Mouse (Mus musculus) heart, embryonic 10.5 days (tissue): ENCODE measurements around the gene Sfmbt2. TPM values are rescaled to one million over a fixed set of nuclear protein-coding genes. Genes with fewer than 3 reads are reported as not detected.

Experiments used
- DNase-seq: peaks from one replicate; pipeline ENCODE4 v3.0.0-alpha.2; 2017; ENCODE audit warnings: low spot score
- H3K27ac ChIP-seq: fragments of 300-500 bp; sonication (generic); 2 replicates; pipeline ENCODE4 v1.5.1; 2016; ENCODE audit warnings: mild to moderate bottlenecking
- H3K27me3 ChIP-seq: fragments of 300-500 bp; sonication (generic); 2 replicates; pipeline ENCODE4 v1.6.1; 2016; ENCODE audit warnings: mild to moderate bottlenecking; ENCODE audit not compliant: poor library complexity, insufficient read depth, severe bottlenecking
- H3K36me3 ChIP-seq: fragments of 300-500 bp; sonication (generic); 2 replicates; pipeline ENCODE4 v1.6.1; 2016; ENCODE audit warnings: mild to moderate bottlenecking, moderate library complexity
- H3K4me1 ChIP-seq: fragments of 300-500 bp; sonication (generic); 2 replicates; pipeline ENCODE4 v1.6.1; 2016; ENCODE audit warnings: mild to moderate bottlenecking
- H3K4me3 ChIP-seq: fragments of 300-500 bp; sonication (generic); 2 replicates; pipeline ENCODE4 v1.5.1; 2016; ENCODE audit warnings: mild to moderate bottlenecking, moderate library complexity
- H3K9me3 ChIP-seq: fragments of 300-500 bp; sonication (generic); 2 replicates; pipeline ENCODE4 v1.6.1; 2016; ENCODE audit warnings: mild to moderate bottlenecking, moderate library complexity
- WGBS: fragments of 180-500 bp; shearing (Covaris S2); methylation state at CpG from one replicate; pipeline ENCODE4 v1.1.7; 2016; 5-methylcytosine and 5-hydroxymethylcytosine counted together
- polyA plus RNA-seq: library from polyadenylated mRNA; unstranded; fragments of >200 nt; fragmentation: Nextera tagmentation; extraction: Ambion mirVana; gene quantifications from 2 replicates; pipeline ENCODE4 v1.2.1, GENCODE M21; 2016

Sfmbt2 gene
- polyA plus RNA-seq, 1 experiment from 2014 or later = 2.2 TPM

GRCm38 (mm10) chr2:10374207-10375023 is 4.1 kb downstream of the Sfmbt2 start:
- under 1% methylated on average over 34 of the region's 34 CpGs for WGBS
- 0 out of 2 replicates have a peak overlapping the region, but pooled peaks have one; percentile 4 for H3K27ac ChIP-seq
- no peaks in the 10 kb centered on the region for H3K9me3 ChIP-seq
- no peak for DNase-seq
- peaks cover 20% of the 10 kb centered on the region for H3K4me1 ChIP-seq
- H3K36me3 ChIP-seq = no peaks in the 10 kb centered on the region
- peak overlapping the region; percentile 73 for H3K4me3 ChIP-seq
- H3K27me3 ChIP-seq = peaks cover 56% of the 10 kb centered on the region

DNA sequence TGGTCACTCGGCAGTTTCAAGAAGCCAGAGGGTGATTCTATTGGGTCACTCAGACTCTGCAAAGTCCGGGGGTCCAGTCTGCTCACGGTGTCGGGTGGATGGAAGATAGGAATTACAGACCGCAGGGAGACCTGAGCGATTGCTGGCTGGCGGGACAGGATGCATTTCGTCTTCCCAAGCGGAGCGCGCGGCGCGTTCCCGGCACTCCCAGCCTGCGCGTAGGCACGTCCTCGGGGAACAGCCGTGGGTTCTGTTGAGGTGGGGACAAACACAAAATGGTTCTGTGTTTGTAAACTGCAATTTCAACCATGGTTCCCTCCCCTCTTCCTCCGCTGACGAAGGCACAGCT is 4.7 kb downstream of the Sfmbt2 start:
- Histone ChIP-seq H3K4me1 (peaks cover 20% of the 10 kb centered on the region), H3K27me3 (peaks cover 50% of the 10 kb centered on the region), H3K4me3 (peak overlapping the region; percentile 73), H3K27ac (peak overlapping the region; percentile 4; the same call in 1 of the 2 replicates), H3K9me3 (no peaks in the 10 kb centered on the region), H3K36me3 (no peaks in the 10 kb centered on the region)
- peak; percentile 76 for DNase-seq
- under 1% methylated on average over 22 of the region's 22 CpGs for WGBS

DNA sequence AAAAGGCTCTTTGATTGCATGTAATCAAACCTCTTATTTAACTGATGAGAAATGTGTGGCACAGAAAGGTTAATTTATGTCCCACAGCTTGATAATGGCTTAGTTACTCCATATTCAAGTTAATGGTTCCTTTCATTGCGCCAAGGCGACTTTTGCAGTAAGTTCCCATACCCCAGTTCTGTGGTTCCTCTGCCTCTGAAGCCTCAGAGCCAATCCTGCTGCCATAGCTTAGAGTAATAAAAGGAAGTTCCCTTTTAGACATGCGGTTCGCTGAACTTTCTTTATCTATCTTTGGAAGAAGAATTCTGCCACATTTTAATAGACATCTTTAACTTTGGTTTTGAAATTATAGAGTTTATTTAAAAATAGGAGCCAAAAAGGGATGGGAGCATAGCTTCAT is 19.7 kb downstream of the Sfmbt2 start:
- Histone ChIP-seq H3K36me3 (no peaks in the 10 kb centered on the region), H3K27me3 (no peaks in the 10 kb centered on the region), H3K4me3 (no peak overlapping the region), H3K4me1 (no peaks in the 10 kb centered on the region), H3K9me3 (no peaks in the 10 kb centered on the region), H3K27ac (no peak overlapping the region)
- WGBS = 88% methylated on average over 4 of the region's 4 CpGs
- no peak for DNase-seq

- Histone ChIP-seq H3K9me3 (no peaks in the 10 kb centered on the region), H3K4me3 (no peak overlapping the region)
- 39% methylated on average over 7 of the region's 7 CpGs for WGBS
Observed at GRCm38 (mm10) chr2:10390791-10391190, 20.5 kb downstream of the Sfmbt2 start.

DNA sequence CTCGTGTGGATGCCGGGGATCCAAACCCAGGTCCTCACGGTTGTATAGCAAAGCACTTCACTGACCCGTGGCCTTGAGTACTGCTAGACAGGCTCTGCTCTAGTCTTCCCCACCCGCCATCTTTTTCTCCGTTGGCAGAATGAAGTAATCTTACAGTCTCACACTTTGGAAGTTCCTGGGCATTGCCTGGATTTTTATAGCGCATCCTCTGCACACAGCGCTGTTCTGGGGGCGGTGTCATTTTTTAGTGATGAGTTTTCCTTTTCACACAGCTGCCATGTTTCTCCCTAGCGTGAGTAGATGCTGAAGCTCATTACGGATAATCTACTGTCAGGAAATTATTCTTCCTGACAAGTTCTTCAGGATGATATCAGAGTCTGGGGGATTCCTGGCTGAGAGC is 24.8 kb downstream of the Sfmbt2 start:
- Histone ChIP-seq H3K27me3 (no peaks in the 10 kb centered on the region), H3K9me3 (no peaks in the 10 kb centered on the region), H3K4me3 (no peak overlapping the region), H3K27ac (no peak overlapping the region), H3K36me3 (no peaks in the 10 kb centered on the region), H3K4me1 (no peaks in the 10 kb centered on the region)
- DNase-seq = no peak
- WGBS = 91% methylated on average over 11 of the region's 11 CpGs

More at GRCm38 (mm10) chr2:10390791-10391190, 20.5 kb downstream of the Sfmbt2 start:
- Histone ChIP-seq H3K27me3 (no peaks in the 10 kb centered on the region), H3K27ac (no peak overlapping the region), H3K36me3 (no peaks in the 10 kb centered on the region), H3K4me1 (no peaks in the 10 kb centered on the region)
- DNase-seq = no peak

- H3K9me3 ChIP-seq = no peaks in the 10 kb centered on the region
- H3K36me3 ChIP-seq = no peaks in the 10 kb centered on the region
- WGBS = 60% methylated on average over 9 of the region's 9 CpGs
- no peak for DNase-seq
- H3K27me3 ChIP-seq = no peaks in the 10 kb centered on the region
- H3K27ac ChIP-seq = no peak overlapping the region
- no peak overlapping the region for H3K4me3 ChIP-seq
- no peaks in the 10 kb centered on the region for H3K4me1 ChIP-seq
Observed at GRCm38 (mm10) chr2:10397790-10398189, 27.5 kb downstream of the Sfmbt2 start.

DNA sequence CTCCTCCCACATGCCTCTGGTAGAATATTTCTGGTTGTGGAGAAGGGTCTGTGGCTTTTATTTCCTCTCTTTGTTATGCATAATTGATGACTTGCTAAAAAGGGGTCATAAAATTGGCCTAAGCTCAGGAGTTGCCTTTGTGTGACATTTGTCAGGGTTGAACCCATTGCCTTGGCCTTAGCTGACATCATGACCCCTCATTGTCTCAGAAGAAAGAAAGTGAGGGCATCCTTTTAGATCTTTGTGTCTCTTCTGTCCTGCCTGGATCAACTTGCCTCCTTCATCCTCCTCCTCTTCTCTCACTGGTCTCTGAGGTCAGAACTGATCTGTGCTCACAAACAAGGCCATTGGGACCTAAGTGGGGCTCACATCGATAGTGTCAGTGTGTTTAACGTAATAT is 35.8 kb downstream of the Sfmbt2 start:
- WGBS = 88% methylated on average over 2 of the region's 2 CpGs
- H3K4me3 ChIP-seq = no peak overlapping the region

DNA sequence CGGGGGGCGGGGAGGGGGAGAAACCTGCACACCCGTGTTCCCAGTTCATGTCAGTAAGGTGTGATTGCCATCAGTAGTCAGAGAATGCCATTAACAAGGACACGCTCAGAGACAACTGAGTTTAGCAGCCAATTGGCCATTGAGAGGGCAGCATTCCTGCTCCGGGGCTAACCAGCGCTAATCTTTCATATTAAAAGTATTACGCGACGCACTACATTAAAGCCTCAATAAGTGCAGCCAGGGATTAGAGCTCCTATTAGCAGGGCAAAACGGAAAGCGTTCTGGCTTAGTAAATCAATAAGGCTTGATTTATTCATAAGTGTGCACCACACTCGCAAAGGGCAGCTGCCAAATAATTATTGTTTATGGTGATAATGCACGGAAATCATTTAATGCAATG is 39.1 kb downstream of the Sfmbt2 start:
- 87% methylated on average over 13 of the region's 13 CpGs for WGBS
- Histone ChIP-seq H3K36me3 (no peaks in the 10 kb centered on the region), H3K27me3 (no peaks in the 10 kb centered on the region), H3K4me1 (no peaks in the 10 kb centered on the region), H3K27ac (no peak overlapping the region), H3K4me3 (no peak overlapping the region), H3K9me3 (no peaks in the 10 kb centered on the region)
- DNase-seq = no peak

More for the DNA sequence above, 35.8 kb downstream of the Sfmbt2 start:
- DNase-seq = no peak
- Histone ChIP-seq H3K27me3 (no peaks in the 10 kb centered on the region), H3K27ac (no peak overlapping the region), H3K4me1 (no peaks in the 10 kb centered on the region), H3K9me3 (no peaks in the 10 kb centered on the region), H3K36me3 (no peaks in the 10 kb centered on the region)

DNA sequence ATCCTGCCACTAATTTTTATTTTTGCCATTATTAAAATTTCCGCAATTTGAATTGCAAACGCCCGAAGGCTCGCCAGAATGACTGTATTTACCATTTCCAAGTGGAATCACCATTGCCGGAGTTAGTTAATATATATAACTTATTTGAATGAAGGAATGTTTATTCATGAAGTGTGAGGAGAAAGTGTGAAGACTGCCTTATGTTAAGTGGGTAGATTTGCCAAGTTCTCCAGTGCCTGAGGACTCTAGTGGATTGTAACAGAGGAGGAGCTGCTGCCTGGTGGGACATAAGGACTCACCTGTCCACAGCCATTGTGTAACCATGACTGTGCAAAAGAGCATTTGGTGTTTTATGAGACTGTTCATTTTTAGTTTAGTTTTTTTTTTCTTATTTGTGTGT is 39.8 kb downstream of the Sfmbt2 start:
- WGBS = 90% methylated on average over 5 of the region's 5 CpGs

DNA sequence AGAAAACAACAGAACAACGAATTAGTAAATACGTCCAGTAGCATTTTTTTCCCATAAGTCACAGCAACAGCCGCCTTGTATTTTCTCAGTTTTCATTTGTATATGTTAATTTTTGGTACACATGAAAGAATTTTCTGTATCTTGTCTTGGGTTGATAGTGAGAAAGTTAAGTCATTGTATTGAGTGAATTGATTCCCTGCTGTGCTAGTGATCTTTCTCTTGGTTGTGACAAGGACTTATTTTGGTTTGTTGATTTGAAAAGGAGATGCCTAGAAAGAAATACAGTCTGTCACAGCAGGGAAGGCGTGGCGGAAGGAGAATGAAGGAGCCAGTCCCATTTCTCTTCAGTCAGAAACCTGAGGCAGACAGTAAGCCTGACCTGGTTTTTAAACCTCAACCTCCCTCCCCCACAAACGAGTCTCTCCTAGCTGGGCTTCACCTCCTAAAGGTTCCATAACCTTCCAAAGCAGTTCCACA is 50.7 kb downstream of the Sfmbt2 start:
- DNase-seq = no peak
- 69% methylated on average over 6 of the region's 6 CpGs for WGBS
- Histone ChIP-seq H3K27me3 (no peaks in the 10 kb centered on the region), H3K27ac (no peak overlapping the region), H3K4me3 (no peak overlapping the region), H3K36me3 (no peaks in the 10 kb centered on the region), H3K9me3 (no peaks in the 10 kb centered on the region), H3K4me1 (no peaks in the 10 kb centered on the region)

More for the DNA sequence above, 39.8 kb downstream of the Sfmbt2 start:
- Histone ChIP-seq H3K4me3 (no peak overlapping the region), H3K9me3 (no peaks in the 10 kb centered on the region), H3K27me3 (no peaks in the 10 kb centered on the region), H3K27ac (no peak overlapping the region), H3K4me1 (no peaks in the 10 kb centered on the region), H3K36me3 (no peaks in the 10 kb centered on the region)
- no peak for DNase-seq

DNA sequence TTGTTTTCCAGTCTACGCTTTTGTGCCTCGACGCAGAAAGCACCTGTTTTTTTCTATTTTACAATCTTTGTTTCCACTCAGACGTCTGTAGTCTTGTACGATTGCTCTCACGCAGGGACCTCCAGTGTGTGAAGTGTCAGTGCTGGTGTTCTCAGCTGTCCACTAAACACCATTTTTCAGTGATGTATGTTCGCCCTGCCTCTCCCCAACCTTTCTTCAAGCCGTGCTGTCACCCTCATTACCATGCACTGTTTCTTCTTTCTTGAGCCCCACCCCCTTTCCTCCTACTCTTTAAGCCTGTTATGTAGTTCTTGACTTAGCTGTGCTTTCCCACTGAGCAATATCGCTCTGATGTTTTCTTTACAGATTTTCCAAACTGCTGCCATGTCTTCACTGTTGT is 67.0 kb downstream of the Sfmbt2 start:
- no peaks in the 10 kb centered on the region for H3K4me1 ChIP-seq
- DNase-seq = no peak
- H3K9me3 ChIP-seq = no peaks in the 10 kb centered on the region
- no peaks in the 10 kb centered on the region for H3K36me3 ChIP-seq
- 68% methylated on average over 9 of the region's 9 CpGs for WGBS
- H3K4me3 ChIP-seq = no peak overlapping the region
- H3K27me3 ChIP-seq = no peaks in the 10 kb centered on the region
- no peak overlapping the region for H3K27ac ChIP-seq

GRCm38 (mm10) chr2:10441811-10442210 is 71.5 kb downstream of the Sfmbt2 start:
- Histone ChIP-seq H3K4me1 (no peaks in the 10 kb centered on the region), H3K9me3 (no peaks in the 10 kb centered on the region), H3K4me3 (no peak overlapping the region), H3K27me3 (no peaks in the 10 kb centered on the region), H3K27ac (no peak overlapping the region), H3K36me3 (no peaks in the 10 kb centered on the region)
- 83% methylated on average over 9 of the region's 9 CpGs for WGBS
- no peak for DNase-seq

GRCm38 (mm10) chr2:10453577-10453976 is 83.3 kb downstream of the Sfmbt2 start:
- Histone ChIP-seq H3K36me3 (no peaks in the 10 kb centered on the region), H3K9me3 (no peaks in the 10 kb centered on the region), H3K27ac (no peak overlapping the region), H3K4me1 (no peaks in the 10 kb centered on the region), H3K27me3 (no peaks in the 10 kb centered on the region), H3K4me3 (no peak overlapping the region)
- no peak for DNase-seq
- WGBS = 72% methylated on average over 3 of the region's 3 CpGs
